Mouse (Mus musculus): ENCODE data around the gene Palld. TPM values are rescaled to one million over a fixed set of nuclear protein-coding genes. Genes with fewer than 3 reads are reported as not detected.

Palld gene
- polyA plus RNA-seq, 1 experiment from 2014 or later, result 62.2 TPM

GRCm38 (mm10) chr8:61651955-61652354 is 250.5 kb downstream of the Palld start:
- Histone ChIP-seq H3K27me3 (replicated peaks; ENCODE audit: low read depth, poor library complexity, severe bottlenecking) (no peaks in the 10 kb centered on the region), H3K4me3 (no peak overlapping the region), H3K27ac (replicated peaks) (no peak overlapping the region), H3K9me3 (no peaks in the 10 kb centered on the region), H3K36me3 (replicated peaks) (no peaks in the 10 kb centered on the region), H3K4me1 (no peaks in the 10 kb centered on the region; the same call in 1 of the 2 replicates)
- 82% methylated on average over 6 of the region's 6 CpGs for WGBS
- DNase-seq (ENCODE audit: low spot score), result no peak

DNA sequence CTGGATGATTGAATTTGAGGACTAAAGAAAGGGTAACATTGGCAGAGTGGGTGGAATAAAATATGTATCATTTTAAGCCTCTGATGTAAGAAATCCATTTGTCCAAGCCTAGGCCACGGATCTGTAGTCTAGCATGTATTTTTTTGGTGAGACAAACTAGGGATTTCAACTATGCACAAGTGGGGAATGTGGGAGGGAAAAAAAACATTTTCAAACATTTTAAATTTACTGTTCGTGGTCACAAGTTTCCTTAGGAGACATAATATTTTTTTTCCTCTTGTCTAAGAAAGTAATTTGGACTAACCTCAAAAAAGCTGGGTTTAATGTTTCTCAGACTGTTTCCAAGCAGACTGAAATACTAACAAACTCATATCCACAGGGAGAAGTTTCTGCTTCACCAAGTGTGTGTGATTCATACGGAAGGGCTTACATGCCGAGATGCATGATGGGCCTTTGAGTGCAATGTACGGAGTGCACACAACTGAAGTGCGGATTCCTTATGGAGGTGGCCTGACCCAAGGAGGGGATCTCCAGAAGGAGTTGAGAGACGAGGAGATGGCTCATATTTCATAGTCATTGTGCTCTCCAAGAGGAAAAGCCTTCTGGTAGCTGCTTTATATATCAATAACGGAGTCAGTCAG is 256.2 kb downstream of the Palld start:
- no peak overlapping the region for H3K27ac ChIP-seq (replicated peaks)
- no peak overlapping the region for H3K4me3 ChIP-seq
- no peaks in the 10 kb centered on the region for H3K9me3 ChIP-seq
- H3K36me3 ChIP-seq (replicated peaks), result no peaks in the 10 kb centered on the region
- DNase-seq (ENCODE audit: low spot score), result no peak
- 83% methylated on average over 8 of the region's 8 CpGs for WGBS
- H3K4me1 ChIP-seq, result no peaks in the 10 kb centered on the region
- no peaks in the 10 kb centered on the region for H3K27me3 ChIP-seq (replicated peaks; ENCODE audit: low read depth, poor library complexity, severe bottlenecking)

- Histone ChIP-seq H3K36me3 (replicated peaks) (no peaks in the 10 kb centered on the region), H3K9me3 (no peaks in the 10 kb centered on the region), H3K4me1 (no peaks in the 10 kb centered on the region), H3K4me3 (no peak overlapping the region), H3K27me3 (replicated peaks; ENCODE audit: low read depth, poor library complexity, severe bottlenecking) (no peaks in the 10 kb centered on the region), H3K27ac (replicated peaks) (no peak overlapping the region)
- WGBS, result 82% methylated on average over 6 of the region's 6 CpGs
- DNase-seq (ENCODE audit: low spot score), result no peak
Measured at GRCm38 (mm10) chr8:61645642-61646041, 256.8 kb downstream of the Palld start.

- 80% methylated on average over 3 of the region's 3 CpGs for WGBS
- Histone ChIP-seq H3K36me3 (replicated peaks) (no peaks in the 10 kb centered on the region), H3K9me3 (no peaks in the 10 kb centered on the region), H3K4me1 (0 out of 2 replicates have a peak, but pooled peaks cover 3% of the 10 kb centered on the region), H3K27me3 (replicated peaks; ENCODE audit: low read depth, poor library complexity, severe bottlenecking) (no peaks in the 10 kb centered on the region), H3K27ac (replicated peaks) (no peak overlapping the region), H3K4me3 (no peak overlapping the region)
- DNase-seq (ENCODE audit: low spot score), result no peak
Measured at GRCm38 (mm10) chr8:61643215-61643614, 259.3 kb downstream of the Palld start.

DNA sequence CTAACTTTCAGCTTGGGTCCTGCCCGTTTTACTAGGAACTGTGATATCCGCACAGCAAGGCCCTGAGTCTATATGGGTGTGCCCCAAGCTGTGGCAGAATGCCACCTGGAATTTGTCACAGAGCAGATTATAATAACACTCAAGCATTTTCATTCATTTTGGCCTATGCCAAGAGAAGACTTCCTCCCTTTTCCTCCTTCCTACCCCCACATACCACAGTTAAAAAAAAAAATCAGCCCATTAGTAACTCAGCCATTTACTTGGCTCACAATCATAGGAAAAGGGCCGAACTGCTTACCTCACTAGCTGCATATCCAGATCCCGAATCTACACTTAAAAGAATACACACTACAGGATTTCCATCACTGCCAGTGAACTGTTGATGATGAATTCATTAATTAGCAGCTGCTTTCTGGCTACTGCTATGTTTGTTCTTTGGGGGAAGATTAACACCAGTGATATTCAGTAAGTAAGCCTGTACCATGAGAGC is 260.1 kb downstream of the Palld start:
- no peaks in the 10 kb centered on the region for H3K9me3 ChIP-seq
- 89% methylated on average over 4 of the region's 4 CpGs for WGBS
- no peaks in the 10 kb centered on the region for H3K27me3 ChIP-seq (replicated peaks; ENCODE audit: low read depth, poor library complexity, severe bottlenecking)
- no peaks in the 10 kb centered on the region for H3K36me3 ChIP-seq (replicated peaks)
- H3K4me1 ChIP-seq, result 0 out of 2 replicates have a peak, but pooled peaks cover 3% of the 10 kb centered on the region
- no peak for DNase-seq (ENCODE audit: low spot score)
- H3K4me3 ChIP-seq, result no peak overlapping the region
- H3K27ac ChIP-seq (replicated peaks), result no peak overlapping the region

DNA sequence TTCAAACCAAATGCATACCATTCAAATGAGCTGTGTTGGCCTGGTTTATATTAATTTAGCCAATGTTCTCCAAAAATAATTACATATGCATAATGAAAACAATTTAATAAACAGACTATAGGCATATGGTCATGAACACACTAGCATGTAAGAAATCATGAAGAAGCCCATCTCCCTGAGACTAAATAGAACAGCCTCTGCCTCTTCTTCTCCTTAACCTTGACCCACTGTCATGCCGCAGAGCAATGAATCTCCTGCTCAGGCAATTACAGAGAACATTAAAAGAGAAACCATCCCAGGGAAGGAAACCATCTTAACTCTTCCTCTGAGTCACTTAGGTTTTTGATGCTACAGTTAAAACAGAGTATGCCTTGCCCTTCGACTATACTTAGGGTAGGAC is 262.9 kb downstream of the Palld start:
- no peaks in the 10 kb centered on the region for H3K9me3 ChIP-seq
- H3K36me3 ChIP-seq (replicated peaks), result no peaks in the 10 kb centered on the region
- 92% methylated on average over 2 of the region's 2 CpGs for WGBS
- no peak overlapping the region for H3K4me3 ChIP-seq
- DNase-seq (ENCODE audit: low spot score), result no peak
- H3K4me1 ChIP-seq, result 0 out of 2 replicates have a peak, but pooled peaks cover 8% of the 10 kb centered on the region
- no peak overlapping the region for H3K27ac ChIP-seq (replicated peaks)
- no peaks in the 10 kb centered on the region for H3K27me3 ChIP-seq (replicated peaks; ENCODE audit: low read depth, poor library complexity, severe bottlenecking)

GRCm38 (mm10) chr8:61639008-61639407 is 263.5 kb downstream of the Palld start:
- Histone ChIP-seq H3K4me3 (no peak overlapping the region), H3K27me3 (replicated peaks; ENCODE audit: low read depth, poor library complexity, severe bottlenecking) (no peaks in the 10 kb centered on the region), H3K9me3 (no peaks in the 10 kb centered on the region), H3K36me3 (replicated peaks) (no peaks in the 10 kb centered on the region), H3K4me1 (0 out of 2 replicates have a peak, but pooled peaks cover 9% of the 10 kb centered on the region), H3K27ac (replicated peaks) (no peak overlapping the region)
- WGBS, result 63% methylated on average over 3 of the region's 3 CpGs
- no peak for DNase-seq (ENCODE audit: low spot score)

DNA sequence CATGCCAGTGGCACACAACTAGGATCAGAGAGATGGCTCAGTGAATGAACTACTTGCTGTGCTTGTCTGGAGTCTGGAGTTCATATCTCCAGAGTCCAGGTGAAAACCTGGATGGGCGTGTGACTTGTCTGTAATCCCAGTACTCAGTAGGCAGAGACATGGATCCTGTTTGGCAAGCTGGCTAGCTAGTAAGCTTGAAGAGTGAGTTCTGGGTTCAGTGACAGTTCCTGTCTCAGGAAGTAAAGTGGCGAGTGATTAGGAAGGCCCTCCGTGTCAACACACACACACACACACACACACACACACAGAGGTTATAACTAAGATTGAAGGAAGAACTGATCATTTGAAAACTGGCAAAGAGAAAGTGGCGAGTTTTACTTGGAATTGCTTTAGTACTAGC is 264.8 kb downstream of the Palld start:
- Histone ChIP-seq H3K36me3 (replicated peaks) (no peaks in the 10 kb centered on the region), H3K27ac (replicated peaks) (no peak overlapping the region), H3K4me1 (peaks cover 13% of the 10 kb centered on the region; the same call in 1 of the 2 replicates), H3K9me3 (no peaks in the 10 kb centered on the region), H3K4me3 (no peak overlapping the region), H3K27me3 (replicated peaks; ENCODE audit: low read depth, poor library complexity, severe bottlenecking) (no peaks in the 10 kb centered on the region)
- DNase-seq (ENCODE audit: low spot score), result no peak
- 78% methylated on average over 4 of the region's 4 CpGs for WGBS

- H3K9me3 ChIP-seq, result no peaks in the 10 kb centered on the region
- 66% methylated on average over 1 of the region's 1 CpGs for WGBS
Measured at GRCm38 (mm10) chr8:61634811-61635210, 267.7 kb downstream of the Palld start.

GRCm38 (mm10) chr8:61632331-61632730 is 270.2 kb downstream of the Palld start:
- no peaks in the 10 kb centered on the region for H3K36me3 ChIP-seq (replicated peaks)
- no peak overlapping the region for H3K4me3 ChIP-seq
- H3K4me1 ChIP-seq, result peaks cover 21% of the 10 kb centered on the region
- no peak overlapping the region for H3K27ac ChIP-seq (replicated peaks)
- 70% methylated on average over 2 of the region's 2 CpGs for whole genome bisulfite sequencing
- H3K27me3 ChIP-seq (replicated peaks; ENCODE audit: low read depth, poor library complexity, severe bottlenecking), result no peaks in the 10 kb centered on the region
- no peak for DNase-seq (ENCODE audit: low spot score)
- no peaks in the 10 kb centered on the region for H3K9me3 ChIP-seq

More at GRCm38 (mm10) chr8:61634811-61635210, 267.7 kb downstream of the Palld start:
- no peak for DNase-seq (ENCODE audit: low spot score)
- H3K27ac ChIP-seq (replicated peaks), result no peak overlapping the region
- no peak overlapping the region for H3K4me3 ChIP-seq
- H3K4me1 ChIP-seq, result peaks cover 15% of the 10 kb centered on the region
- no peaks in the 10 kb centered on the region for H3K27me3 ChIP-seq (replicated peaks; ENCODE audit: low read depth, poor library complexity, severe bottlenecking)
- no peaks in the 10 kb centered on the region for H3K36me3 ChIP-seq (replicated peaks)

DNA sequence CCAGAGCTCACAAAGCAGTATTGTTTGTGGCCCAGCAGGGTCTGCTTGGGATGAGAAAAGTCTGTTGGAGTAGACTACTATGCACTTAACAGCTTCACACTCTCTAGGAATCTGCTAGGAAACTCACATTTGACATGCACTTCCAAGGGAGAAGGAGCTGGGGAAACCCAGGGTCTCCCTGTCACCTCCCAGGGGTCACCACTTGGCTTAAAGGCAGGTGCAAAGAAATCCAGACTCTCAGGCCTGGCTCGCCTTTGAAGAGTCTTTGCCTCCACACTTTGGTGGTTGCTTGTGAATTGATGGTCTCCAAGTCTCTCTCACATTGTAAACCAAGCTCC is 272.9 kb downstream of the Palld start:
- H3K27me3 ChIP-seq (replicated peaks; ENCODE audit: low read depth, poor library complexity, severe bottlenecking), result no peaks in the 10 kb centered on the region
- no peak for DNase-seq (ENCODE audit: low spot score)
- WGBS, result 39% methylated on average over 1 of the region's 1 CpGs

GRCm38 (mm10) chr8:61628938-61629630 is 273.4 kb downstream of the Palld start:
- peaks cover 17% of the 10 kb centered on the region for H3K4me1 ChIP-seq
- no peak for DNase-seq (ENCODE audit: low spot score)
- no peaks in the 10 kb centered on the region for H3K27me3 ChIP-seq (replicated peaks; ENCODE audit: low read depth, poor library complexity, severe bottlenecking)
- H3K27ac ChIP-seq (replicated peaks), result peak overlapping the region; percentile 40
- no peaks in the 10 kb centered on the region for H3K9me3 ChIP-seq
- no peak overlapping the region for H3K4me3 ChIP-seq
- no peaks in the 10 kb centered on the region for H3K36me3 ChIP-seq (replicated peaks)
- WGBS, result 81% methylated on average over 3 of the region's 3 CpGs

More for the DNA sequence above, 272.9 kb downstream of the Palld start:
- Histone ChIP-seq H3K4me1 (peaks cover 17% of the 10 kb centered on the region), H3K27ac (replicated peaks) (peak overlapping the region; percentile 40), H3K9me3 (no peaks in the 10 kb centered on the region), H3K36me3 (replicated peaks) (no peaks in the 10 kb centered on the region), H3K4me3 (no peak overlapping the region)

Measured in embryonic facial prominence, embryonic 10.5 days (tissue).